Mouse (Mus musculus): ENCODE results near the gene Naif1. TPM values are rescaled to one million over a fixed set of nuclear protein-coding genes. Genes with fewer than 3 reads are reported as not detected.

Gene Naif1
- total and polyA plus RNA-seq, 3 experiments, result 2.7 to 6.5 (median 3.5) TPM

GRCm38 (mm10) chr2:32420066-32420608 is 30.1 kb upstream of the Naif1 start:
- Histone ChIP-seq H3K9me3 (replicated peaks; ENCODE audit: low read length) (no peaks in the 10 kb centered on the region), H3K27me3 (replicated peaks) (no peaks in the 10 kb centered on the region), H3K27ac (ENCODE audit: insufficient read depth, low read depth) (no peak overlapping the region), H3K9ac (ENCODE audit: insufficient read depth, low read depth) (no peak overlapping the region), H3K36me3 (replicated peaks in 1 of 2; ENCODE audit: control insufficient read depth in 1 of 2, insufficient read depth in 1 of 2, low read length in 1 of 2) (peaks cover 54 to 62% of the 10 kb centered on the region in 2 experiments), H3K4me2 (ENCODE audit: insufficient read depth, low read depth, poor library complexity, severe bottlenecking) (no peak overlapping the region), H3K79me2 (replicated peaks; ENCODE audit: control insufficient read depth, extremely low read depth, insufficient read depth, poor library complexity, severe bottlenecking) (no peaks in the 10 kb centered on the region), H3K4me1 (ENCODE audit: control insufficient read depth in 1 of 2, insufficient read depth in 2 of 2) (peaks cover 8 to 35% of the 10 kb centered on the region in 2 experiments), H3K4me3 (replicated peaks in 1 of 3; ENCODE audit: low read depth in 2 of 3, low read length in 2 of 3, poor library complexity in 1 of 3) (no peak overlapping the region)
- TF ChIP-seq ETS1 (conservative IDR thresholded peaks at IDR 0.05; ENCODE audit: low read depth, low read length) (no peak), MAZ (IDR thresholded peaks at IDR 0.05; ENCODE audit: low read depth, low read length) (no peak), USF1 (IDR thresholded peaks at IDR 0.05; ENCODE audit: low read depth, low read length) (no peak), MEF2A (IDR thresholded peaks at IDR 0.05; ENCODE audit: borderline replicate concordance, low read depth, low read length) (no peak), ZKSCAN1 (IDR thresholded peaks at IDR 0.05; ENCODE audit: borderline replicate concordance, low read depth, low read length) (no peak), MAFK (IDR thresholded peaks at IDR 0.05; ENCODE audit: insufficient replicate concordance, low read length) (no peak), TBP (conservative IDR thresholded peaks at IDR 0.05; ENCODE audit: low read depth, low read length) (no peak), CHD2 (IDR thresholded peaks at IDR 0.05; ENCODE audit: low read length) (no peak), IRF4 (IDR thresholded peaks at IDR 0.05; ENCODE audit: low read depth, low read length) (no peak), NRF1 (IDR thresholded peaks at IDR 0.05; ENCODE audit: low read depth, low read length) (no peak), PAX5 (IDR thresholded peaks at IDR 0.05; ENCODE audit: low read length) (no peak), EP300 (IDR thresholded peaks at IDR 0.05; ENCODE audit: low read length) (no peak), MYC (IDR thresholded peaks at IDR 0.05; ENCODE audit: low read depth, low read length) (no peak), SIN3A (IDR thresholded peaks at IDR 0.05; ENCODE audit: low read length) (no peak), RCOR1 (conservative IDR thresholded peaks at IDR 0.05; ENCODE audit: low read depth, low read length) (no peak), ZC3H11A (IDR thresholded peaks at IDR 0.05; ENCODE audit: low read depth, low read length) (no peak), TCF12 (IDR thresholded peaks at IDR 0.05; ENCODE audit: low read depth, low read length) (no peak)
- dilution Hi-C loops (cut with MboI; ENCODE audit: extremely low pct_ligation_motif_present, extremely low pct_unique_long_range_greater_than_20kb, low sequenced_read_pairs), result no loop called here
- in situ Hi-C loops (cut with MboI; ENCODE audit: low pct_ligation_motif_present, low pct_unique_long_range_greater_than_20kb, low sequenced_read_pairs), result no loop called here
- no peak for DNase-seq (ENCODE audit: extremely low read depth)

- Histone ChIP-seq H3K79me2 (replicated peaks; ENCODE audit: control insufficient read depth, extremely low read depth, insufficient read depth, poor library complexity, severe bottlenecking) (no peaks in the 10 kb centered on the region), H3K36me3 (replicated peaks in 1 of 2; ENCODE audit: control insufficient read depth in 1 of 2, insufficient read depth in 1 of 2, low read length in 1 of 2) (peaks cover 49 to 59% of the 10 kb centered on the region in 2 experiments), H3K27me3 (replicated peaks) (no peaks in the 10 kb centered on the region), H3K9me3 (replicated peaks; ENCODE audit: low read length) (no peaks in the 10 kb centered on the region), H3K4me1 (ENCODE audit: control insufficient read depth in 1 of 2, insufficient read depth in 2 of 2) (peaks cover 8 to 37% of the 10 kb centered on the region in 2 experiments), H3K9ac (ENCODE audit: insufficient read depth, low read depth) (no peak overlapping the region), H3K4me3 (replicated peaks in 1 of 3; ENCODE audit: low read depth in 2 of 3, low read length in 2 of 3, poor library complexity in 1 of 3) (no peak overlapping the region), H3K27ac (ENCODE audit: insufficient read depth, low read depth) (no peak overlapping the region), H3K4me2 (ENCODE audit: insufficient read depth, low read depth, poor library complexity, severe bottlenecking) (no peak overlapping the region)
- in situ Hi-C loops (cut with MboI; ENCODE audit: low pct_ligation_motif_present, low pct_unique_long_range_greater_than_20kb, low sequenced_read_pairs), result no loop called here
- TF ChIP-seq KAT2A (IDR thresholded peaks at IDR 0.05; ENCODE audit: insufficient replicate concordance, low read length) (no peak), TCF12 (IDR thresholded peaks at IDR 0.05; ENCODE audit: low read depth, low read length) (no peak), RCOR1 (conservative IDR thresholded peaks at IDR 0.05; ENCODE audit: low read depth, low read length) (no peak), SIN3A (IDR thresholded peaks at IDR 0.05; ENCODE audit: low read length) (no peak), JUND (conservative IDR thresholded peaks at IDR 0.05; ENCODE audit: low read depth, low read length) (no peak), MEF2A (IDR thresholded peaks at IDR 0.05; ENCODE audit: borderline replicate concordance, low read depth, low read length) (no peak), MAFK (IDR thresholded peaks at IDR 0.05; ENCODE audit: insufficient replicate concordance, low read length) (no peak), NRF1 (IDR thresholded peaks at IDR 0.05; ENCODE audit: low read depth, low read length) (no peak), POLR2AphosphoS2 (IDR thresholded peaks at IDR 0.05; ENCODE audit: low read depth, low read length) (no peak), CTCF (conservative IDR thresholded peaks at IDR 0.05 in 1 of 2, IDR thresholded peaks at IDR 0.05 in 1 of 2; ENCODE audit: low read depth in 2 of 2, low read length in 2 of 2) (no peak), PAX5 (IDR thresholded peaks at IDR 0.05; ENCODE audit: low read length) (no peak), USF2 (conservative IDR thresholded peaks at IDR 0.05; ENCODE audit: low read depth, low read length) (no peak), ZMIZ1 (IDR thresholded peaks at IDR 0.05; ENCODE audit: low read depth, low read length) (no peak), ELF1 (IDR thresholded peaks at IDR 0.05; ENCODE audit: low read depth, low read length) (no peak), ZNF384 (IDR thresholded peaks at IDR 0.05; ENCODE audit: low read depth, low read length) (no peak), CHD1 (IDR thresholded peaks at IDR 0.05; ENCODE audit: low read depth, low read length) (no peak), CHD2 (IDR thresholded peaks at IDR 0.05; ENCODE audit: low read length) (no peak), TBP (conservative IDR thresholded peaks at IDR 0.05; ENCODE audit: low read depth, low read length) (no peak)
- DNase-seq (ENCODE audit: extremely low read depth), result no peak
- dilution Hi-C loops (cut with MboI; ENCODE audit: extremely low pct_ligation_motif_present, extremely low pct_unique_long_range_greater_than_20kb, low sequenced_read_pairs), result no loop called here
Measured at GRCm38 (mm10) chr2:32420647-32421046, 29.6 kb upstream of the Naif1 start.

Measured in CH12.LX (cell line).